Mouse (Mus musculus): ENCODE results near the gene Rbl1.
"Not testable (repeated sequence)": the region's sequence is repeated elsewhere in the genome, so short reads cannot be mapped to it uniquely, and the experiment has no call there.

Gene Rbl1

DNA sequence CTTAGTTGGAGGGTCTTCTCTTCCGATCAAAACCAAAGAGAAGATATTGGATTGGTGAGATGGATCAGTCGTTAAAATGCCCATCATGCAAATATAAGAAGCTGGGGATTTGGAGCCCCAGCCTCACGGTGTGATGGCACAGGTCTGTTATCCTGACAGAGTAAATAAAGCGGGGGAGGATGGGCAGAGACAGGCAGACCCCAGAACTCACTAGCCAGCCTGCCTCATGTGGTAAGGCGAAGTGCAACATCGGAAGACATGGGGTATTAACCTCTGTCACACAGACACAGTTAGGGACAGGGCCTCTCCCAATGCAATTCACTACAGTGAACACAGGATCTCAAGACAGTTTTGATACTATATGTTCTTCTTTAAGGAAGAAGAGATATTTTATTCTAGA is 33.7 kb downstream of the Rbl1 start:
- DNase-seq (ENCODE audit: low spot score), result no peak

DNA sequence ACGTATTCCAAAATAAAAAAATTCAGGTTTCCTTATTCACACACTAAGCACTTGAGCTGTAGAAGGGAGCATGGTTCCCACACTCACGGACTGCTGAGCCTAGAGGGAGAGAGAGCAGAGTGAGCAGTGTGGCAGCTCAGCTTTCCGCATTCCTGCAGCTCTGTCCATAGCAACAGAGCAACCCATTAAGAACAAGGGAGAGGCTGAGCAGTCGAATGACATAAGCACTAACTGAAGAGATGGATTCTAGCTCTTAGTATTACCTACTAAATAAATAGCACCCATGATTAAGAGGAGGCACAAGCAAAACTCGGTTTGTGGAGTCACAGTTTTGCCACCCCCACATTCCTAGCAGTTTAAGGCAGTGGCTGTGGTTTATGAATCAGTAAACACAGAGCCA is 34.2 kb downstream of the Rbl1 start:
- no peak for DNase-seq (ENCODE audit: low spot score)

DNA sequence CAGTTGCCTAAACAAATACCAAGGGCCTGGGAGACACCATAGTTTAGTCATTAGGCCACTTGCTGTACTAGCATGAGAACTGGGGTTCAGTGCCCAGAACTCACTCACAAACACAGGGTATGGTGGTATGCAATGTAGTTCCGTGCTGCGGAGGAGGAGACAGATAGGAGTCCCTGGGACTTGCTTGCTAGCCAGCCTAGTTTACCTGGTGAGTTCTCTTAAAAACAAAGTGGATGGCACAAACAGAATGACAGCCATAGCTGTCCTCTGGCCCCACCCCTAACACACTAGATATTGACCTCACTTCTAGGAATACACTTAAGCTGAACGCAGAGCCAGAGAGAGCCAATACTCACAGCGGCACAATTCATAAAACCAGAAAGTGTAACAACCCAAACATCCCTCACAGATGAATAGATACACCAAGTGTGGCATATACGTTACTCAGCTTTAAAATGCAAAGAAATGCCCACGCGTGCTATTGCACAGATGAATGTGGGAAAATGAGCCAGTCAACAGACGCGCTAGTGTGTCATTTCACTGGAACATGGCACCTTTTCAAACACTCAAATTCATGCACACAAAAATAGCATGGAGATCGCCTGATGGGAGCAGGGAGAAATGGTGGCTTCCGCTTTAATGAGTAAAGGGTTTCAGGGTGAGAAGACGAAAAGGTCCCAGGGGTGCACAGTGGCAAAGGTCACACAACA is 37.8 kb downstream of the Rbl1 start:
- no peak for DNase-seq (ENCODE audit: low spot score)

DNA sequence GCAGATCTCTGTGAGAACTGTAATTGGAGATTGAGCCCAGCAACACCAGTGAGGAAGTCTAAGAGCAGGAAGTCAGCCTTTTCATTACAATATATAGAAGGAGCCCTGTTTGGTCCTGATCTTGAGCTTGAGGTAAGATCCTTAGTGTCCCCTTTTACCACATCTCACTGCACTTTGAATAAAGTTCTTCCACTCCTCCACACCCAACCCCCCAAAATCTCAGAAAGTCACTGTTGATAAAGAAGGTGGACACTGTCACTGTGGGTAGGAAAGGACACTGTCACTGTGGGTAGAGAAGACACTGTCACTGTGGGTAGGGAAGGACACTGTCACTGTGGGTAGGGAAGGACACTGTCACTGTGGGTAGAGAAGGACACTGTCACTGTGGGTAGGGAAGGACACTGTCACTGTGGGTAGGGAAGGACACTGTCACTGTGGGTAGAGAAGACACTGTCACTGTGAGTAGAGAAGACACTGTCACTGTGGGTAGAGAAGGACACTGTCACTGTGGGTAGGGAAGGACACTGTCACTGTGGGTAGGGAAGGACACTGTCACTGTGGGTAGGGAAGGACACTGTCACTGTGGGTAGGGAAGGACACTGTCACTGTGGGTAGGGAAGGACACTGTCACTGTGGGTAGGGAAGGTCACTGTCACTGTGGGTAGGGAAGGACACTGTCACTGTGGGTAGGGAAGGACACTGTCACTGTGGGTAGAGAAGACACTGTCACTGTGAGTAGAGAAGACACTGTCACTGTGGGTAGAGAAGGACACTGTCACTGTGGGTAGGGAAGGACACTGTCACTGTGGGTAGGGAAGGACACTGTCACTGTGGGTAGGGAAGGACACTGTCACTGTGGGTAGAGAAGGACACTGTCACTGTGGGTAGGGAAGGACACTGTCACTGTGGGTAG is 38.8 kb downstream of the Rbl1 start:
- DNase-seq (ENCODE audit: low spot score), result not testable (repeated sequence)

DNA sequence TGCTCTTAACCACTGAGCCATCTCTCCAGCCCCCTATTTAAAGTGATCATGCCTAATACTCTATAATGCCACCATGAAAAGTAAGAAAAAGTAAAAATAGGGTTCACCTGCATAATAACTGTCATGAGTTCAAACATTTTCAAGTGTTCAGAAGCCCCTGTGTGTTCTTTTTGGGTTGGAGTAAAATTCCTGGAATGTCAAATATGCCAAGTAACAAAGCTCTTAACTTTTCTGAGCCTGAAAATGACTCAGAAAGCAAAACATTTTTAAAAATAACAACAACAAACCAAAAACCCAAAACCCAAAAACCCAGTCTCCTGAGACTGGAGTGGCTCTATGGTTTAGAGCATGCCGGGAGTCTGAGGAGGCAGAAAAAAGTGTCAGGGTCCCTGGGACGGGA is 40.2 kb downstream of the Rbl1 start:
- no peak for DNase-seq (ENCODE audit: low spot score)

GRCm38 (mm10) chr2:157156079-157156478 is 48.3 kb downstream of the Rbl1 start:
- no peak for DNase-seq (ENCODE audit: low spot score)

- DNase-seq (ENCODE audit: low spot score), result no peak
Measured at GRCm38 (mm10) chr2:157153235-157153634, 51.1 kb downstream of the Rbl1 start.

GRCm38 (mm10) chr2:157148417-157148816 is 55.9 kb downstream of the Rbl1 start:
- no peak for DNase-seq (ENCODE audit: low spot score)

- no peak for DNase-seq (ENCODE audit: low spot score)
Measured at GRCm38 (mm10) chr2:157147397-157148020, 56.8 kb downstream of the Rbl1 start.

- no peak for DNase-seq (ENCODE audit: low spot score)
Measured at GRCm38 (mm10) chr2:157145173-157145572, 59.2 kb downstream of the Rbl1 start.

GRCm38 (mm10) chr2:157144132-157144531 is 60.2 kb downstream of the Rbl1 start:
- no peak for DNase-seq (ENCODE audit: low spot score)

- DNase-seq (ENCODE audit: low spot score), result no peak
Measured at GRCm38 (mm10) chr2:157141962-157142361, 62.4 kb downstream of the Rbl1 start.

DNA sequence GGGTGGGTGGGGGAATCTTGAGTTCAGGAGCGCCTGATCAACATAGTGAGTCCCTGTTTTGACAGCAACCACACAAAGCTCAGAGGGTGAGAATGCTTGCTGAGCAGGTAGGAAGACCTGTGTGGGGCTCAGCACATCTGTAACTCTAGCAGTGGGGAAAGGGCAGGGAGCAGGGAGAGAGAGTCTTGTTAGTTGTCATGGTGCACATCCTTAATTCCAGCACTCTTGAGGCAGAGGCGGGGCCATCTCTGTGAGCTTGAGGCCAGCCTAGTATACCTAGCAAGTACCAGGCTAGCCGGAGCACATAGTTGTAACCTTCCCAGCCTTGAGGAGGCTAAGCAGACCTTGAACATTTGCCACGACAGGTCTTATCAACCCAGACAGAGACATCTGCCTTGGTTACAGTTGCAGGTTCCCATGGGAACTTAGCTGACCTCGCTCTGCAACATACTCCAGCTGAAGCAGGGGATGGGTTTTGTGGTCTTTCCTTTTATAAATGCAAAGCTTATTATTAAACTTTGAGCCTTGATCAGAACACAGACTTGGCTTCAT is 65.0 kb downstream of the Rbl1 start:
- DNase-seq (ENCODE audit: low spot score), result no peak

GRCm38 (mm10) chr2:157138808-157139207 is 65.5 kb downstream of the Rbl1 start:
- no peak for DNase-seq (ENCODE audit: low spot score)

- DNase-seq (ENCODE audit: low spot score), result no peak
Measured at GRCm38 (mm10) chr2:157137959-157138731, 66.2 kb downstream of the Rbl1 start.

DNA sequence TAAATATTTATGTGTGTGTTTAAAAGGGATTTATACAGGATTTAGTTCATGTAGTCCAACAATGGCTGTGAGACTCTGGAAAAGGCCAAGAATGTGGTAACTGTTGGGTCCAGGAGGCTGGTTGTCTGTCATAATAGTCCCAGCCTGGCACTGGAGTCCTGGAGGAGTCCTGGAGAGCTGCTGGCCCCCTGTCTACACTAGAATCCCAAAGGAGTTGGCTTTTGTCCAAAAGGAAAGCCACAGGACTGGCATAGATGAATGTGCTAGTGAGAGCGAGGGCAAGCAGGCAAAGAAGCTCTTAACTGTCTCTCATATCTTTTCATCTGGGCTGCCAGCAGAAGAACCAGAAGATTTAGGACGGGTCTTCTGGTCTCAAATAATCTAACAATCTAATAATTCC is 67.7 kb downstream of the Rbl1 start:
- no peak for DNase-seq (ENCODE audit: low spot score)

DNA sequence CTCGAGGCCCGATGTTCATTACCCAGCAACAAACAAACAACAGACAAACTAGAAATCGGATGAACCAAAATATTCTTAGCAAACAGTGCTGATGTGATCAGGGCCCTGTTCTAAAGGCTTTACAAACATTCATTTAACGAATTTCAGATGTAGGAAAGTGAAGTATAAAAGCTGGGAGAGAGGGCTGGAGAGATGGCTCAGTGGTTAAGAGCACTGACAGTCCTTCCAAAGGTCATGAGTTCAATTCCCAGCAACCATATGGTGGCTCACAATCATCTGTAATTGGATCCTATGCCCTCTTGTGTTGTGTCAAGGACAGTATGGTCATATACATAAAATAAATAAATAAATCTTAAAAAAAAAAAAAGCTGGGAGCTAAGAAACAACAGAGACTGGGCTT is 68.2 kb downstream of the Rbl1 start:
- no peak for DNase-seq (ENCODE audit: low spot score)

DNA sequence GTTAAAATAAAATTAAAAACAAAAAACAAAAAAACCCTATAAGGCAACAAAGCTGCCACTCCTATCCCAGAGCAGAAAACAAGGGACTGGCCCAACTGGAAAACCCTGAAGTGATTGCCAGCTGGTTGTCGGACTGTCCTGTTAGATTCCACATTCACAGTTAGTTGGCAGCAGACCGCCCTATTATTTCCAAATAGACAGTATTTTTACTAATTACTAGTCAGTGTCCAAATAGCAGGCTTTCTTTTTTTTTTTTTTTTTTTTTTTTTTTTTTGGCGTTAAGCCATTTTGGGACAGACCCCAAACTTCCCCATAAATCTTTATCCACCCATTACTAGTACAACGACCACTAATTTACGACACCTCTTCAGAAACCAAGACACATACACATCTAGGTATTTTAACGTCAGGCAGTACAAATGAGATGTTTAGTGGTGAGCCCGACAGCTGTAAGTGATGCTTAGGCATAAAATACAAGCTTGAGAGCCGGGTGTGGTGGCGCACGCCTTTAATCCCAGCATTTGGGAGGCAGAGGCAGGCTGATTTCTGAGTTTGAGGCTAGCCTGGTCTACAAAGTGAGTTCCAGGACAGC is 68.7 kb downstream of the Rbl1 start:
- DNase-seq (ENCODE audit: low spot score), result peak; percentile 20

GRCm38 (mm10) chr2:157135014-157135413 is 69.3 kb downstream of the Rbl1 start, which contains the start of gene Samhd1:
Gene Samhd1, minus strand, starts transcription at chr2:157135265.
- peak; percentile 96 for DNase-seq (ENCODE audit: low spot score)

DNA sequence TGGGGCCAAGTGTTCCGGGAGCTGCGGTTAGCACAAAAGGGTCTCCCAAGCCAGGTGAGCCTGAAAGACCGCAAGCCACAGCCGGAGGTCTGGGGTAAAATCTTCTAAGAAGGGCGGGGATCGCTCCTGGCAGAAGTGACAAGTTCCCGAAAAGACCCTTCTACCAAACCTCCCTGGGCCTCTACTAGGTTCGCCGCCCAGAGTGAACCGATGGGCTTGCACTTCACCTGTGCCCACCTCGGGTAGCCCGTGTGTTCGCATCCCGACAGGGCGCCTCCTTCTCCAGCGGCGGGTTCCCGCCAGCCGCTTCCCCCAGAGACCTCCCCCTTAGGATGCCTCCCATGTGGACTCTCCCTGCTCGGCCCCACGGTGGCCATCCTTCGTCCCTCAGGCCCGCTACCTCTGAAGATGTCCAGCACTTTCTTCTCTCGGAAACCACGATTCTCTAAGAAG is 69.8 kb downstream of the Rbl1 start:
- DNase-seq (ENCODE audit: low spot score), result no peak
